Mouse (Mus musculus): Measurements from ENCODE around the gene Lrcol1.

The Lrcol1 gene

GRCm38 (mm10) chr5:110344524-110344923, at the start of gene Lrcol1:
Gene Lrcol1, plus strand, starts transcription at chr5:110344730.
- DNase-seq (ENCODE audit: low spot score): no peak

GRCm38 (mm10) chr5:110296637-110297036, 47.9 kb upstream of the Lrcol1 start:
- no peak for DNase-seq (ENCODE audit: low spot score)

- no peak for DNase-seq (ENCODE audit: low spot score)
These were observed 43.9 kb upstream of the Lrcol1 start for GRCm38 (mm10) chr5:110300591-110300990.

- no peak for DNase-seq (ENCODE audit: low spot score)
These were observed 35.7 kb upstream of the Lrcol1 start for GRCm38 (mm10) chr5:110308861-110309260.

GRCm38 (mm10) chr5:110313127-110313526, 31.4 kb upstream of the Lrcol1 start:
- DNase-seq (ENCODE audit: low spot score): no peak

GRCm38 (mm10) chr5:110330508-110330907, 14.0 kb upstream of the Lrcol1 start:
- no peak for DNase-seq (ENCODE audit: low spot score)

GRCm38 (mm10) chr5:110338792-110339191, 5.7 kb upstream of the Lrcol1 start:
- DNase-seq (ENCODE audit: low spot score): no peak

- DNase-seq (ENCODE audit: low spot score): no peak
These were observed 1.8 kb upstream of the Lrcol1 start, which contains the start of gene P2rx2 for GRCm38 (mm10) chr5:110342648-110343284. Gene P2rx2, minus strand, starts transcription at chr5:110343212.

- no peak for DNase-seq (ENCODE audit: low spot score)
These were observed 1.0 kb downstream of the Lrcol1 start for GRCm38 (mm10) chr5:110345553-110345952.

GRCm38 (mm10) chr5:110347006-110347405, 2.5 kb downstream of the Lrcol1 start:
- no peak for DNase-seq (ENCODE audit: low spot score)

GRCm38 (mm10) chr5:110354716-110355115, 10.2 kb downstream of the Lrcol1 start:
- DNase-seq (ENCODE audit: low spot score): no peak

- no peak for DNase-seq (ENCODE audit: low spot score)
These were observed 13.1 kb downstream of the Lrcol1 start for GRCm38 (mm10) chr5:110357531-110358179.

GRCm38 (mm10) chr5:110361465-110361864, 16.9 kb downstream of the Lrcol1 start:
- DNase-seq (ENCODE audit: low spot score): no peak

GRCm38 (mm10) chr5:110362813-110363178, 18.3 kb downstream of the Lrcol1 start:
- no peak for DNase-seq (ENCODE audit: low spot score)

GRCm38 (mm10) chr5:110363179-110363821, 18.8 kb downstream of the Lrcol1 start:
- DNase-seq (ENCODE audit: low spot score): no peak

- DNase-seq (ENCODE audit: low spot score): no peak
These were observed 19.5 kb downstream of the Lrcol1 start for GRCm38 (mm10) chr5:110363822-110364545.

- no peak for DNase-seq (ENCODE audit: low spot score)
These were observed 32.4 kb downstream of the Lrcol1 start for GRCm38 (mm10) chr5:110376802-110377433.

GRCm38 (mm10) chr5:110378181-110378583, 33.7 kb downstream of the Lrcol1 start:
- DNase-seq (ENCODE audit: low spot score): no peak

- DNase-seq (ENCODE audit: low spot score): no peak
These were observed 34.6 kb downstream of the Lrcol1 start for GRCm38 (mm10) chr5:110379086-110379485.

GRCm38 (mm10) chr5:110379823-110380222, 35.3 kb downstream of the Lrcol1 start:
- DNase-seq (ENCODE audit: low spot score): no peak

- DNase-seq (ENCODE audit: low spot score): no peak
These were observed 40.0 kb downstream of the Lrcol1 start for GRCm38 (mm10) chr5:110384491-110384890.

GRCm38 (mm10) chr5:110385263-110385662, 40.7 kb downstream of the Lrcol1 start:
- no peak for DNase-seq (ENCODE audit: low spot score)
